Mouse (Mus musculus): ENCODE measurements at regions not wholly inside any gene's neighbourhood (a gene's known extent, or its start where the extent isn't known, plus 50 kb on each side); places are given as distances from the start of the nearest gene placed in this dataset.

GRCm38 (mm10) chr1:33026683-33027415, 479.8 kb upstream of the Gm5415 start:
- Histone ChIP-seq H3K4me1 (peaks cover 42% of the 10 kb centered on the region), H3K27ac (peak overlapping the region; percentile 48; the same call in 1 of the 2 replicates), H3K27me3 (ENCODE audit: poor library complexity, severe bottlenecking) (no peaks in the 10 kb centered on the region; the same call in 1 of the 2 replicates), H3K4me3 (no peak overlapping the region), H3K9me3 (no peaks in the 10 kb centered on the region), H3K36me3 (replicated peaks) (no peaks in the 10 kb centered on the region)
- no peak for DNase-seq (ENCODE audit: extremely low spot score, low spot score)
- WGBS: 23% methylated on average over 8 of the region's 8 CpGs

GRCm38 (mm10) chr1:33025379-33025778, 478.3 kb upstream of the Gm5415 start:
- no peaks in the 10 kb centered on the region; the same call in 1 of the 2 replicates for H3K27me3 ChIP-seq (ENCODE audit: poor library complexity, severe bottlenecking)
- H3K4me3 ChIP-seq: no peak overlapping the region
- DNase-seq (ENCODE audit: extremely low spot score, low spot score): peak; percentile 34
- 25% methylated on average over 7 of the region's 7 CpGs for WGBS
- H3K27ac ChIP-seq: no peak overlapping the region
- peaks cover 42% of the 10 kb centered on the region for H3K4me1 ChIP-seq
- H3K9me3 ChIP-seq: no peaks in the 10 kb centered on the region
- no peaks in the 10 kb centered on the region for H3K36me3 ChIP-seq (replicated peaks)

- Histone ChIP-seq H3K9me3 (no peaks in the 10 kb centered on the region; the same call in 1 of the 2 replicates), H3K4me3 (no peak overlapping the region), H3K4me1 (peaks cover 41% of the 10 kb centered on the region), H3K27ac (no peak overlapping the region), H3K36me3 (replicated peaks) (no peaks in the 10 kb centered on the region), H3K27me3 (ENCODE audit: poor library complexity, severe bottlenecking) (no peaks in the 10 kb centered on the region)
- 83% methylated on average over 4 of the region's 4 CpGs for WGBS
- DNase-seq (ENCODE audit: extremely low spot score, low spot score): no peak
Measured at GRCm38 (mm10) chr1:33022852-33023251, 475.8 kb upstream of the Gm5415 start.

- 95% methylated on average over 3 of the region's 3 CpGs for WGBS
- Histone ChIP-seq H3K36me3 (replicated peaks) (no peaks in the 10 kb centered on the region), H3K4me1 (no peaks in the 10 kb centered on the region), H3K9me3 (no peaks in the 10 kb centered on the region), H3K27ac (no peak overlapping the region), H3K27me3 (ENCODE audit: poor library complexity, severe bottlenecking) (no peaks in the 10 kb centered on the region), H3K4me3 (no peak overlapping the region)
- DNase-seq (ENCODE audit: extremely low spot score, low spot score): no peak
Measured at GRCm38 (mm10) chr1:33003992-33004391, 456.9 kb upstream of the Gm5415 start.

- H3K9me3 ChIP-seq: no peaks in the 10 kb centered on the region
- 61% methylated on average over 3 of the region's 3 CpGs for WGBS
- no peak for DNase-seq (ENCODE audit: extremely low spot score, low spot score)
- H3K4me1 ChIP-seq: no peaks in the 10 kb centered on the region
- H3K27ac ChIP-seq: no peak overlapping the region
- no peaks in the 10 kb centered on the region for H3K36me3 ChIP-seq (replicated peaks)
- no peaks in the 10 kb centered on the region for H3K27me3 ChIP-seq (ENCODE audit: poor library complexity, severe bottlenecking)
- H3K4me3 ChIP-seq: no peak overlapping the region
Measured at GRCm38 (mm10) chr1:32964957-32965356, 417.9 kb upstream of the Gm5415 start.

- no peaks in the 10 kb centered on the region for H3K27me3 ChIP-seq (ENCODE audit: poor library complexity, severe bottlenecking)
- WGBS: 87% methylated on average over 6 of the region's 6 CpGs
- DNase-seq (ENCODE audit: extremely low spot score, low spot score): no peak
Measured at GRCm38 (mm10) chr1:32959316-32959715, 412.2 kb upstream of the Gm5415 start.

GRCm38 (mm10) chr1:32946254-32946653, 399.2 kb upstream of the Gm5415 start:
- Histone ChIP-seq H3K27ac (no peak overlapping the region), H3K27me3 (ENCODE audit: poor library complexity, severe bottlenecking) (no peaks in the 10 kb centered on the region), H3K4me1 (no peaks in the 10 kb centered on the region), H3K9me3 (no peaks in the 10 kb centered on the region), H3K4me3 (no peak overlapping the region), H3K36me3 (replicated peaks) (no peaks in the 10 kb centered on the region)
- no peak for DNase-seq (ENCODE audit: extremely low spot score, low spot score)
- WGBS: 79% methylated on average over 4 of the region's 4 CpGs

More at GRCm38 (mm10) chr1:32959316-32959715, 412.2 kb upstream of the Gm5415 start:
- Histone ChIP-seq H3K27ac (no peak overlapping the region), H3K4me1 (no peaks in the 10 kb centered on the region), H3K9me3 (no peaks in the 10 kb centered on the region), H3K36me3 (replicated peaks) (no peaks in the 10 kb centered on the region), H3K4me3 (no peak overlapping the region)

- Histone ChIP-seq H3K4me3 (no peak overlapping the region), H3K27ac (no peak overlapping the region), H3K4me1 (no peaks in the 10 kb centered on the region), H3K36me3 (replicated peaks) (no peaks in the 10 kb centered on the region), H3K9me3 (no peaks in the 10 kb centered on the region), H3K27me3 (ENCODE audit: poor library complexity, severe bottlenecking) (no peaks in the 10 kb centered on the region)
- no peak for DNase-seq (ENCODE audit: extremely low spot score, low spot score)
- WGBS: 89% methylated on average over 3 of the region's 3 CpGs
Measured at GRCm38 (mm10) chr1:32930381-32930780, 383.3 kb upstream of the Gm5415 start.

GRCm38 (mm10) chr1:32902437-32902836, 355.3 kb upstream of the Gm5415 start:
- Histone ChIP-seq H3K36me3 (replicated peaks) (no peaks in the 10 kb centered on the region), H3K4me1 (no peaks in the 10 kb centered on the region), H3K4me3 (no peak overlapping the region), H3K27me3 (ENCODE audit: poor library complexity, severe bottlenecking) (no peaks in the 10 kb centered on the region), H3K9me3 (no peaks in the 10 kb centered on the region), H3K27ac (no peak overlapping the region)
- DNase-seq (ENCODE audit: extremely low spot score, low spot score): no peak

- Histone ChIP-seq H3K4me1 (no peaks in the 10 kb centered on the region), H3K36me3 (replicated peaks) (no peaks in the 10 kb centered on the region), H3K4me3 (no peak overlapping the region), H3K9me3 (no peaks in the 10 kb centered on the region), H3K27me3 (ENCODE audit: poor library complexity, severe bottlenecking) (no peaks in the 10 kb centered on the region), H3K27ac (no peak overlapping the region)
- DNase-seq (ENCODE audit: extremely low spot score, low spot score): no peak
Measured at GRCm38 (mm10) chr1:32887728-32888127, 340.6 kb upstream of the Gm5415 start.

- 89% methylated on average over 8 of the region's 8 CpGs for WGBS
- no peaks in the 10 kb centered on the region for H3K4me1 ChIP-seq
Measured at GRCm38 (mm10) chr1:32872920-32873319, 325.8 kb upstream of the Gm5415 start.

GRCm38 (mm10) chr1:32866111-32866510, 319.0 kb upstream of the Gm5415 start:
- DNase-seq (ENCODE audit: extremely low spot score, low spot score): no peak
- no peaks in the 10 kb centered on the region for H3K9me3 ChIP-seq
- no peak overlapping the region for H3K4me3 ChIP-seq
- H3K36me3 ChIP-seq (replicated peaks): no peaks in the 10 kb centered on the region
- no peak overlapping the region for H3K27ac ChIP-seq
- H3K4me1 ChIP-seq: no peaks in the 10 kb centered on the region
- H3K27me3 ChIP-seq (ENCODE audit: poor library complexity, severe bottlenecking): no peaks in the 10 kb centered on the region
- 97% methylated on average over 1 of the region's 1 CpGs for WGBS

More at GRCm38 (mm10) chr1:32872920-32873319, 325.8 kb upstream of the Gm5415 start:
- no peak for DNase-seq (ENCODE audit: extremely low spot score, low spot score)
- H3K27ac ChIP-seq: no peak overlapping the region
- H3K36me3 ChIP-seq (replicated peaks): no peaks in the 10 kb centered on the region
- H3K9me3 ChIP-seq: no peaks in the 10 kb centered on the region
- H3K4me3 ChIP-seq: no peak overlapping the region
- H3K27me3 ChIP-seq (ENCODE audit: poor library complexity, severe bottlenecking): no peaks in the 10 kb centered on the region

- no peaks in the 10 kb centered on the region for H3K9me3 ChIP-seq
- no peak overlapping the region for H3K4me3 ChIP-seq
- 83% methylated on average over 1 of the region's 1 CpGs for WGBS
- H3K27ac ChIP-seq: no peak overlapping the region
- no peak for DNase-seq (ENCODE audit: extremely low spot score, low spot score)
- no peaks in the 10 kb centered on the region for H3K36me3 ChIP-seq (replicated peaks)
- no peaks in the 10 kb centered on the region for H3K4me1 ChIP-seq
- no peaks in the 10 kb centered on the region for H3K27me3 ChIP-seq (ENCODE audit: poor library complexity, severe bottlenecking)
Measured at GRCm38 (mm10) chr1:32858040-32858439, 310.9 kb upstream of the Gm5415 start.

Measured in forebrain, embryonic 10.5 days (tissue).